Mouse (Mus musculus): ENCODE measurements at regions not wholly inside any gene's neighbourhood (a gene's known extent, or its start where the extent isn't known, plus 50 kb on each side); places are given as distances from the start of the nearest gene placed in this dataset.

DNA sequence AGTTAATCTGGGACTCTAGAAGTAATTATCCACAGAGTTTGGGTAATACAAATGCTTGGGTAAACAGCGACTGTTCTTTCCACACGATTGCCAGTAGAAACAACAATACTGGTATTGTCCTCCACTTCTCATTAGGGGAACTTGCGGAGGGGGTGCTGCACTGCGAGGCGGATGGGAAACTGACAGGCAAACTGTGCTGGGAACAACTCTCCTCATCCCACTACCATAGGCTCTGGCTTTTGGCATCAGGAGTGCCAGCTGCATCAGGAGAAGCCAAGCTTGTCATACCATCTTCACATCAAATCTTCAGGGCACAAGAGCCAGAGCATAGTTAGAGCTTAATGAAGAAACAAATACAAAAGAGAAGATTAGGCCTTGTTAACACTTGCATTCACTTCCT lies 349.2 kb upstream of the Tmem161b start:
- DNase-seq (ENCODE audit: inconsistent ontology term), result peak; percentile 97

DNA sequence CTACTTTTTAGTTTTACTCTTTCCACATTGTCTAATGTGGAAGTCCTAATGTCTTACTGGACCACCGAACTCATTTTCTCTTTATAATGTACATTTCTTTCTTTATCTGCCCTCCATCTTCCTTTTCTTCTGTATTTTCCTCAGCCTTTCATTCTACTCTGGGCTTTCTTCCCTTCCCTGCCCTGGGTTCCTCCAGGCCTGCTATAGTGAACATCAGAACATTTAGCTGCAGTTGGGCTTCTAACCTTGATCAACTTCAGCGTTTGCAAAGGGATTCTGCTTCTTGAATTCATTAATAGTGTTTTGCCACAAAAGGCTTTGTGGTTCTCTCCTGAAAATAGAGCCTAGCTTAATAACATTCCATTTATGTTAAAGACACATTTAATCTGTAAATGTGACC lies 342.5 kb upstream of the Tmem161b start:
- no peak for DNase-seq (ENCODE audit: inconsistent ontology term)

DNA sequence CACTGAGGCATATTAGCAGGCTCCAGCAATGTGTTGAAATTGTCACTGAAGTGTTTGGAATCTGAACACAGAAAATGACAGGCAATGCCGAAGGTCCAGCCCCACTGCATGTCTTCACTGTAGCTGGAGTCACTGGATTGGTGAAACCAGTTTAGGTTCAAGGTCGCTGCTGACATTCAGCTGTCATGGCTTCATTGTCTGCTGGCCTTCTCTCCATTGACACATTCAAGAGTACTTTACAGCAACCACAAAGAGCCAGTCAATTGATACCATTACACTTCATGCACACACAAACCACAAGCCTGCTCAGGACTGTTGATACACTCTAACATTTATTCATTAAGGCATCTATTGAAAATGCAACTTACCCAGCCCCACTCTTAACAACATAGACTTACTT lies 341.8 kb upstream of the Tmem161b start:
- peak; percentile 80 for DNase-seq (ENCODE audit: inconsistent ontology term)

DNA sequence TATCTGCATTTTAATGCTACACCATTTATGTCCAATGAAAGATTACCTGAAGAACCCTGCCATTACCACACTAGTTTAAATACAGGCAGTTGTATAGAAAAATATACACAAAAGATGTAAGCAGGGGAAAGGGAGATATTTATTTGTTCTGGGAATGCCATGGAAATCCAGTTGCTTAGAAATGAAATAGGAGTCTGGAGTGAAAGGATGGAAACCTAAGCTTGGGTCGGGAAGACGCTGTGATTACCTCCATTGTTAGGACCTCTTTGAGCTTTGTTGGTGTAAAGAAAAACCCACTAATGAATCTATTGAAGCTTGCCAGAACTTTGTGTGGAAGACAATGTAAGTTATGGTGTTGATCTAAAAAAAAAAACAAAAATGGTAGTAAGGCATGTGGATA lies 341.3 kb upstream of the Tmem161b start:
- DNase-seq (ENCODE audit: inconsistent ontology term), result no peak

DNA sequence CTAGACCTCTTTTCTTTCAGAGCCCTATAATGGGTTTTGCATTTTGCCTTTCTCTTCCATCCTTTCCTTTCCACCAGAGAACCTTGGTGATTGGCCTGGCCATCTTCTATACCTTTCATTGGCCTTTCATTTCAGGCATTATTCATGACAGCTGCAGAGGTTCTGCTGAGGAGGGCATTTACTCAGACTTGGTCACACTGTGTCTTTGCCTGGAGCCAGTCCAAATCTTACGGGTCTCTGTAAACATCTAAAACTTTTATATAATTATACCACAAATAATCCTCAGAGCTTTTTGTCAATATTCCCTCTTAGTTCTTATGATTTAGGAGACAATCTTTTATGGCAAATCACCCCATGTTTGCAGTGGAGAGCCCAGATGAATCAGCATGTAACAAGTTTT lies 339.3 kb upstream of the Tmem161b start:
- DNase-seq (ENCODE audit: inconsistent ontology term), result no peak

DNA sequence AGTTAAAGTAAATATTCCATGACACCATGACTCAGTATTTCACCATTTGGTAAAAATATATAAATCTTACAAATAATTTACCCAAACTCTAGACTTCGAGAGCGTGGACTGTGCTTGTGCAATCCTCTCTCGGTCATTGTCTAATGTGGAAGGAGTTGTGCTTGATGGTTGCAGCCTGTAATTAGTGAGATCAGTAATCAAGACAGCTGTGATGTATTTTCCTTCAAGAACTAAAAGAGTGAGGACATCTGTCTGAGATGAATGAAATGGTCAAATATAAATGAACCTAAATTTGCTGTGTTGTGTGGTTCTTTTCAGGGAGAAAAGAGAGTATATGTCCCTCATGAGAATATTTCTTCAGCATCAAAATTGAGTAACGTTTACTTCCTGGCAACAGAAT lies 338.3 kb upstream of the Tmem161b start:
- DNase-seq (ENCODE audit: inconsistent ontology term), result no peak

DNA sequence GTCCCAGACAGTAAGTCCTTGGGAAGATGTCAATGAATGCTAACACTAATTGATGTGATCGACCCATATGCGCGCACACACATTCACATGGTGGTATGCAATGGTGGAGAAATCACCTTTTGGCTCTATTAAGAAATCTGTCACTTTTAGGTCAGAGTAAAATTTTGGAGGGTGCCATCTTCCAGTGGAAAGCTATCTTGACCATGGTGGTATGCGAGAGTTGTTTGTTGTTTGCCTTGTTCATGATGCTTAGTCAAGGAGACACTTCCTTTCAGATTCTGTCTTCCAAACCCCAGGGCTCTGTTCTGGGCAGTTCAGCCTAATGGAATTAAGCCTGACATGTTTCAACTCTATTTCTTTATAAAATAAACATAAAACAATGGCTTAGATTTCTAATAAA lies 337.9 kb upstream of the Tmem161b start:
- peak; percentile 49 for DNase-seq (ENCODE audit: inconsistent ontology term)

DNA sequence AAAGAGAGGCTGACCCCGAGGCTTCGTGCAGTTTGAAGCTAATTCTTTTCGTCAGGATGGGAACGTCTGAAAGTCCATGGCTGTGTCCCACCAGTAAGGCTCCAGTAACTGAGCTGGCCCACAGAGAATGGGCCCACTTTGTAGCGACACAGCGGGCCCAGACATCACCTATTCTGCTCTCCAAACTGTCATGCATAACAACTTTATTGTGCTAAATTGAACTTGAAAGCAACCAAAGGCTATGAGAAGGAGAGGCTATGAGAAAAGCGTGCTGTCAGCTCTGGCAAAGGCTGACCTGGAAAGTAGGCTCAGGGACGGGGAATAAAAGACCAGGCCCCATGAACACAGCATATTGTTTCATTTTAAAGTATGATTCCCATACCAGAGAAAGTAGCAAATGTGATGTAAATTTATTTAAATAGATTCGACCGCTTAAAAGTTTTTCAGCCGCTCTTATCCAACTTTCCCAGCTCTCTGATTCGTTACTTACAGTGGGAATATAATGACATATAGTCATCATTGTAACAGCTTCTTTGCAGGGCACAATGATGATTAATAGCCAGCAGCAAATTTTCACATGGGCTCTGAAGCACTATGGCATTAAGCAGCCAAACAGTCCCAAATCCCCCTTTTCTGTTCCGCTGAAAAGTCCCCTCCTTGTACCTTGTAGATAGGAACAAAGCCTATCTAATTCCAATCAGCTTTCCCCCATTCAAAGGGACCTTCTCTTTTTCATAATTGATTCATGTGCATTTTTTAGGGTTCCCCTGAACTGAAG lies 337.1 kb upstream of the Tmem161b start:
- DNase-seq (ENCODE audit: inconsistent ontology term), result peak; percentile 71

DNA sequence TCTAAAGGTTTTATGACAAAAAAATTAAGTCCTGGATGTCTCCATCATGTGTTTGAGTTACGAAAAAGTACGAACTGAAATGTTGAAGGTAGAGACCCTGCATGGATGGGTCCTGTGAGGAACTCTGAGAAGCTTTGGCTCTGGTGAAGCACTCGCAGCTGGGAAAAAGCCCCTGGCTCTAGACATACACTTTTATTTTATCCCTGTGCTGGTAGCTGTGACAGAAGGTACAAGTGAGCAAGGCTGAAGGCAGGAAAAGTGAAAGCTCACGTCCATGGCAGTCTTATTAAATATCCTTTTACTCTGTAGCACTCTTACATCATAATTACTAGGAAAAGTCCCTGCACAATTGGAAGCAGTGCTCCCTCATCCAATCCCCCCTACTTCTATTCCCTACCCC lies 336.4 kb upstream of the Tmem161b start:
- peak; percentile 13 for DNase-seq (ENCODE audit: inconsistent ontology term)

DNA sequence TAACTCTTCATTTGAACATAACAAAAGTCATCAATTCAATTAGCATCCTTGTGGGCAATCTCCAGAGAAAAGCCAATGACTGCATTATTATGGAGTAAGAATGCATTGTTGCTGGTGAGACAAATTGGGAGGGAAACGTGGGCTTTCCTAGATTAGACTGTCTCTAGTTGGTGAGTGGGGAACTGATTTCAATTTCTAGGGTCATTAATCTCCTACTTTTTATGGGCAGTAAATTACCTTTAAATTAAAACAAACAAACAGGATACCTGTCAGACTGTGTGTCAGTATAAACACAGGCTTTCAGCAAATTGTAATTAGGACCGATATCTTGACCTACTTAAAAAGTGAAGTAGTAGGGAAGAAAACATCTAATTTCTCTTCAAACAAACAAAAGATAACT lies 307.4 kb upstream of the Tmem161b start:
- no peak for DNase-seq (ENCODE audit: inconsistent ontology term)

DNA sequence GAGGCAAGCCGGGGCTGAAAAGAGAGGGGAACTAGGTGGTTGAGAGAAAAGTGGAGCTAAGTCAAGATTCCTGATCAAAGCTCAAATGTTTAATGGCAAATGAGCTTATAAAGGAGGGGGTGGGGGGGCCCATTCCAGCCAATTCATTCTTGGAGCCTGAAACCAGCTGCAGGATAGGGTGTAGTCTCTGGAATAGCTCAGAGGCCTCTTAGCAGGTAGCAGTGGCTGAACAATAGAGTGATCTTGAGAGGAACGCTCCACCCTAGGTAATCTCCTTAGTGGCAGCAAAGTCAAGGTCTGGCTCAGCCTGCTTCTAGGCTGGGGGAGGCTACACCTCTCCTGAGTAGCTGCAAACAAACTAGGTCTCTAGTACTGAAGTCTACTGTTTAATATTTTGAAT lies 289.3 kb upstream of the Tmem161b start:
- no peak for DNase-seq (ENCODE audit: inconsistent ontology term)

DNA sequence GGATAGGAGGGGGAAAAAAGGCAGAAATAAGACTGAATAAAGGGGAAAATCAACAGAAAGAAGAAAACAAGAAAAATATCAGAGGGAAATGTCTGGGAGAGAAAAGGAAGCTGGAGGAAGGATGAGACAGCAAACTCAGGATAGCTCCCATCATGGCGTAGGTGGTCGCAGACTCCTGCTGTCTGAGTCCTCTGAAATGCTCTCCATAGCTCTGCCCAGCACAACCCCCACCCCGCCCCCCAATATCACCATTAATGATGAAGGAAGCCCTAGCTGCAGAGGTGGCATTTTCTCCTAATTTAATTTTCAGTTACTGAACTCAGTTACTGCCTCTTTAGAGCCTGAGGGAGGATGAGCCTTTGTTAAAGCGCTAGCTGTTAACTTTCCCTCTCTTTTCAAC lies 275.6 kb upstream of the Tmem161b start:
- no peak for DNase-seq (ENCODE audit: inconsistent ontology term)

DNA sequence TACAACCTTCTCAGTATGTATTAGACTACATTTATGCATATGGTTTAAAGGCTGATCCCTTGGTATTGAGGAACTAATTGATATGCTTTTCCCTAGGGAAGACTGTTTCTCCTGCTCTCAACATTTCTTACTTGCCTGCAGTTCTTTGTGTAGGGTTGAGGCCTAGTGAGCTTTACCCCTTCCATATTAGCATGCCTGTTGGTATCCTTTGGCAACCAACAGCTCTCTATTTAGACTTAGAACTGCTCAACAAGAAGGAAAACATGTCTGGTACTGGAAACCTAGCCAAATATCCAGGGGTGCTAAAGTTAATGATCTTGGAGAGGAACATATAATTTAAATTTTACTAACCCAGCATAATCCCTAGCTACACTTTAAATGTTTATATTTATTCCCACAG lies 270.9 kb upstream of the Tmem161b start:
- no peak for DNase-seq (ENCODE audit: inconsistent ontology term)

DNA sequence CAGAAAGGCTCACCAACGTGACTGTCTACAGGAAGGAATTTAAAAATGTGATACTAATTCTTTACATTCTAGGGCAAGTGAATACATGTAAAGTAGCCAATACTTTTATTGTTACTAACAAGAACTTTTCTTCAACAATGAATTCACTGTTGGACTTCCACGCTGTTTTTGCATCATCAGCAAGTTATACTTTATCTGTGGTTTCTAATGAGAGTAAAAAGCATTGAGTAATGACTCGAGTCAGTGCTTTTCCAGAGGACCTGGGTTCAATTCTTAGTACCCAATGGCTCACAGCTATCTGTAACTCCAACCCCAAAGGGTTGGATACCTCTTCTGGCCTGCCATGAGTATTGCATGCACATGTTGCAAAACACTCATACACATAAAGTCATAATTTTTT lies 270.3 kb upstream of the Tmem161b start:
- DNase-seq (ENCODE audit: inconsistent ontology term), result no peak

DNA sequence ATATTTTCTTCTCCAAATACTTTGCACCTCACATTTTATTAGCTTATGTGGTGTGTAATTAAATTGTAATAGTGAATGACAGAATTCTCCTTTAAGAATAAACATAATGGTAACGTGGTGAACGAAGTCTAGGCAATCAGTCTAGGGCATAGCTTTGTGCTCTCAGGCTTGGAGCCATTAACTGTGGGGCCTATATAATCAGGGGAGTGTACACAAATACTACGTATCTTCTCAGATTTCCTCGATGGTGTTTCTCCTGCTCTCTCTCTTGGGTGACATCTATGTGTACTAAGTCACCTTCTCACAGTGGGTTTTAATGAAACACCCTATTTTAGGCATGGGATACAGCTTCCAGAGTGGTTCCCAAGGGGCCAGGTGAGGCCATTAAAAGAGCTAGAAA lies 269.7 kb upstream of the Tmem161b start:
- DNase-seq (ENCODE audit: inconsistent ontology term), result no peak

DNA sequence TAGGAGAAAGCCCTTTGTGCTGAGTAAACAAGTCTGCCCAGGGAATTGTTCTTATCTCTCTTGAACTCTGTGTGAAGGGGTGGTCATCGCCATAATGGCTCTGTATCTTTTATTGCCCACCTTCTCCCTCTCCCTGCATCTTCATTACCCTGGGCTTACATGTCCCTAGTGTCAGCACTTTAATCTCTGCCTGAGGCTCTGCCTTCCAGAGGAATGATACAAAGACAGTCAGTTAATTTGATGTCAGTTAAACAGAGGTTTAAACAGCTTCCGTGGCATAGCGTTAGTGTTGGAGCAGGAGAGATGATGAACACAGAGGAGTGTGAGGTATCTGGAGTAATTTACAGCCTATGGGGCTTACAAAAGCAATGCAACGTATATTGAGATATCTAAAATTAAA lies 269.2 kb upstream of the Tmem161b start:
- DNase-seq (ENCODE audit: inconsistent ontology term), result no peak

DNA sequence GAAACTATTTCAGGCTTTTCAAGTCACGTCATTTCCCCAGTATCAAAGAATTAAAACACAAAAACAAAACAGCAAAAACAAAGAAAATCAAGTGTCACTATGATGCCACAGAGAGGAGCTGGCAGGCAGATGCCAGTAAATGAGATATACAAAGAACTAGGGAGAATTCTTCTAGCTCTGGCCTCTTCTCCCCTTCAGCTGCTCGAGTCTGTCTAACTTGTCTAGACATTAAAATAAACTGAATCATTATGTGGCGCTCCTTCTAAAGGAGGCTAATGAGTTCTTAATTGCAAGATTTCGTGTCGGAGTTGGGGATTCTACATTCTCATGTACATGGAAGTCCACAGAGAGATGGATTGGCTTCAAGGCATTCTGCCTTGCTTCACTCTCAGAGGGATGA lies 266.4 kb upstream of the Tmem161b start:
- DNase-seq (ENCODE audit: inconsistent ontology term), result peak; percentile 36

DNA sequence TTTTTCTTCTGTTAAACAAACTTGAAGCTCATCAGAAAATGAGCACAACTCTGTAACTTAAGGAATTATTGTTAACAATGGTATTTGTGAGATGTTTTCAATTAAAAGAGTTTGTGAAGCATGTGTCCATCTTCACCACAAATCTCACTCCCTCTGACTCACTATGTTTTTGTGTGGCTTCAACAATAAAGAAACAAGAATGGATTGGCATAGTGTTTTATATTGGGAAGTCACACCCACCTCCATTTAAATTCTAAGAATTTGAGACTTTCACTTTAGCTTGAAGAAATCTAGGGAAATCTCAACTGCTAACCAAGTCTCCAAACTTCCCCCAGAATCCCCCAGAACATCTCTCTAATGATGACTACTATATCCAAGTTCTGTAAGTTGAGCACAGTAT lies 243.6 kb upstream of the Tmem161b start:
- DNase-seq (ENCODE audit: inconsistent ontology term), result peak; percentile 62

DNA sequence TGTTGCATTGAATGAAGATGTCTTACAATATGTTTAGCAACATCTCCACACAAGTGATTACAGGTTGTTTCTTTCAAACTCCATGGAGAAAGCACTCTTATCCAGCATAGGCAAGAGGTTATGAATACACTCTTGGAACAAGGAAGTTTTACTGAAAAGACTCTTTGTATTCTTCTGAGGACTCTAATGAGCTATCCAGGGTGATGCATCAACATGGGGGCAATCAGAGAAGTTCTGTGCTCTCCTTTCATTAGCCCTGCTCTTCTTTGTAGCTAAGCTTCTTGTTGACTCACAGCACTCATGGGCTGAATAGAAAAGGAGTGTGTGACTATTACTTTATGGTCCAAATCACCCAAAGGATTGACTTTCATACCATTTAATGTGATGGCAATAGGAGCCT lies 242.6 kb upstream of the Tmem161b start:
- peak; percentile 77 for DNase-seq (ENCODE audit: inconsistent ontology term)

DNA sequence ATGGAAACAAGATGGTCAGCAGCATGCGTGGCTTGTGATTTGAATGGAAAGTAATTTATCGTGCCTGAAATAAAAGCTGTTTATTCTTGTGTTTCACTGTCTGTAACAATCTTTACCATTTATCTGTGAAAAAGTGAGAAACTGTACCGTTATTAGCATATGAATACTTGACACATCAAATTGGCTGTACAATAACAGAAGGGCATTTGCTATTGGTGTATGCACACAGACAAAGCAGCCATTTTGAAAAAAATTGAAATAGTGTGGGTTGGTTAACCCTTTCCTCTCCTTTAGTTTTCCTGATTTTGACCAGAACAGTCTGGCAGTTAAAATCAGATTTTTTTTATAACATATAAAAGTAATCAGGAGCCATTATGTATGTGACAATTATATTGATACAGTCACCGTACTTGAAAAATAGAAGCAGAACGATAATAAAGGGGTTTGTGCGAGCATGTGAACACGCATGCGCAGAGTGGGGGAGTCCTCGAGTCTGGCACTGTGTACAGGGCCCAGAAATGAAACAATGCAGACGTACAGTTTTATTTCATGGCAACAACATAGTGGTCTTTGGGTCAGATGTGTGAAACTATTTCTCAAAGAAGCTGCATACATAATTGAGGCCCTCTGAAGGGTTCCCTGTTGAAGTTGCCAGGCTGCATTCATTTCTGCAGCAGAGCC lies 237.3 kb upstream of the Tmem161b start:
- DNase-seq (ENCODE audit: inconsistent ontology term), result no peak

DNA sequence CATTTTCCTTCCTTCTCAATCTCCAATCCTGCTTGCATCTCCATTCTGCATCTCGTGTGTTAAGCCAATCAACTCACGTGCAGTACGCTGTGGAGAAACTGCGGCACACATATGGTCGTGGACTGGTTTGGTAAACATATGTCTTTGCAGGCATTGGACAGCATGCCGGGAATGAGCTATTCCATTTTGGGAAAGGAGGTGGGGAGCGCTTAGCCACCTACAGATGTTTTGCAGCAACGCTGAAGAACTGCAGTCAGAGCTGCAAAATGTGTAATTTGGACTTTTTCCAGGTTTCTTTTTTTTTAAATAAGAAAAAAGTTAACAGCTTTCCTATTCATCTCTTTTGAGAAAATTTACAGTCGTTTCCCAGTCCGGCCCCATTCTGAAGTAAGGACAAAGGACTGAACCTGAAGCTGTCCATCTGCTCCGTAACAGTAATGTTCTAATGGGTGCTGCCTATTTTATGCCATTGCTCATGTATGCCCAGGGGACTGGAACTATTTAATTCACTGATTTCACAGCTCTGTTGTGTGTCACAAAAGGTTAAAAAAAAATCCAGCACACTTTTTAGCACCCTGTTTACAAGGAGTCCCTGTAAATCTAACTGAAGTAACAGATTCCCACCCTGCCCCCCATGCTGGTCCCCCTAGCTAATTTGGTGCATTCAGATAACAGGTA lies 234.2 kb upstream of the Tmem161b start:
- no peak for DNase-seq (ENCODE audit: inconsistent ontology term)

DNA sequence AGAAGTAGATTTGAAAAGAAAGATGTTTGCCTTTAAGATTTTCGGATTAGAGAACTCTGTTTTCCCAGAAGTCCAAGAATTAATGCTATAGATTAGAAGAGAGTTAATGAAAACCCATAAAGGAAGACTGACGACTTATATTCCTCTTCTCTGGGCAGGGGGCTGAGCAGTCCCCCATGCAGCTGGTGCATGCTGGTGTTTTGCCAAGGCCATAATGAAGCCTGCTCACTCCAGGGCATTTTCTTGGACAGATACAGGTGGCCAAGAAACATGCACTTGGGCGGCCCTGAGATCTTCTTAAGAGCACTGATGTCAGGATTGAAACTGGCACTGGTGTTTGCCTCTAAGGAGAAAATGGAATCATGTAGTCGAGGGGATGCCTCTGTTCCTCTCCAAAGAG lies 233.6 kb upstream of the Tmem161b start:
- DNase-seq (ENCODE audit: inconsistent ontology term), result no peak
